Comparison of ENCODE assay signal across 15 mouse cellular contexts in the genomic region with DNA sequence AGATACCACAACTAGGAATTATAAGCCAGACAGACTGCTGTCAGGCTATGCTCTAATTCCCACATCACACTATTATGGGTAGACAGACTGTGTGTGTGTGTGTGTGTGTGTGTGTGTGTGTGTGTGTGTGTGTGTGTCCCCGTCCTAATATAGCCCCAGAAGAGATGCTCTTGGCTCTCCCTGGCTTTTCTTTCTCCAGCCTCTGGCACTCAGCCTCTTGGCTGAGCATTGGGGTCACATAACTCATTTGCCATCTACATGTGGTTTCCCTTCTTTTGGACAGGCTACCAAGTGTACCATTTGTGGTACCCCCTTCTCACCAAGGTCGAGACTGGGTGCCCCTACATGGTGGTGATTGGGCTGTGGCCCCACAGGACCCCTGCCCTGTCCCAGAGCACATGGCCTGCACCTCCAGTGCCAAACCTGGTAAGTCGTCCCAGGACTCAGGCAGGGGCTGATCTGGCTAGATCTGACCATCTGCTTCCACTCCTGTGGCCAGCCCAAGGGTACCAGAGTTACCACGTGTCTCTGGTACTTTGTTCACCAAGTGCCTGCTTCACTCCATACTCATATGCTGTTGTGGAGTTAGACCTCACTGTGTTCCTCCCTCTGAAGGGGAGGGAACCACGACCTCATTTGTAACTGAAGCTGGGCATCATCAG. TPM values are rescaled to one million over a fixed set of nuclear protein-coding genes. Genes with fewer than 3 reads are reported as not detected.
"Had no signal": no experiment of that assay in that cellular context is flagged by ENCODE, and none has a peak within 500 bp of the region (broad histone marks: within the 10 kb centered on the region; RNA-seq: fewer than 3 reads in every experiment).

No protein-coding gene starts in this region.

- H3K4me3 ChIP-seq: limb, embryonic 13.5 days; midbrain, embryonic 10.5 days; neural tube, embryonic 13.5 days had no signal

- H3K27ac ChIP-seq: kidney, postnatal 0 days; limb, embryonic 13.5 days; liver, embryonic 14.5 days; midbrain, embryonic 10.5 days; neural tube, embryonic 13.5 days had no signal

- DNase-seq: kidney, adult 9 months; kidney, postnatal 36 days; layer of hippocampus, adult 9-11 months; layer of hippocampus, postnatal 36 days; lung, adult 18-20 months; lung, postnatal 4 days; retina, postnatal 1 day; right cerebral cortex, postnatal 4 days; spleen, adult 18-20 months had no signal

RNA-seq across cellular contexts. Expression of a gene that starts 2.2 kb away (rescaled TPM):
- total RNA-seq: megakaryocyte, adult 5-6 weeks had no signal

RNA-seq across cellular contexts. Expression of a gene that starts 20.1 kb away (rescaled TPM):
- total RNA-seq: megakaryocyte, adult 5-6 weeks had no signal
